Mouse (Mus musculus): ENCODE measurements at regions not wholly inside any gene's neighbourhood (a gene's known extent, or its start where the extent isn't known, plus 50 kb on each side); places are given as distances from the start of the nearest gene placed in this dataset.
A peak's percentile ranks its signal among the peaks of the same experiment; 100 is the strongest.

DNA sequence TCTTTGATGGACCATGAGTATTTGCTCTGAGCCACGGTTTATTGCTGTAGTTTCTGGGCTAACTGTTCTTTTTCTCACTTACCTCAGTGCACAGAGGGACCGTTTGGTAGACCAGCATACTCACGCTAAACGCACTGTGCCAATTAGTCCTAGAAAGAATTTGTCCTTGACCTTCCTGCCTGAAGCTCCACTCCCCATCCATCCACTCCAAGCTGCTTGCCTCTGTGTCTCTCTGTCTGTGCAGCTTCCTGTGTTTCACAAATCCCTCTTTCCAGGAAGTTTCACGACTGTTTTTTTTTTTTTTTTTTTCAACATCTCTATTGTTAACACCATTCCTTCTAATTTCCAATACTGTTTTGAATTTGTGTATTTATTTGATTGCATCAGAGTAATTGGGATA lies 116.8 kb downstream of the Btg1 start:
- Histone ChIP-seq H3K4me3 (no peak overlapping the region), H3K9me3 (no peaks in the 10 kb centered on the region), H3K4me2 (replicated peaks) (no peak overlapping the region), H3K27me3 (replicated peaks) (no peaks in the 10 kb centered on the region), H3K9ac (no peak overlapping the region), H3K4me1 (no peaks in the 10 kb centered on the region), H3K27ac (no peak overlapping the region), H3K36me3 (no peaks in the 10 kb centered on the region)
- ATAC-seq (ENCODE audit: low FRiP score, low read depth): no peak
- 57% methylated on average over 5 of the region's 5 CpGs for WGBS

DNA sequence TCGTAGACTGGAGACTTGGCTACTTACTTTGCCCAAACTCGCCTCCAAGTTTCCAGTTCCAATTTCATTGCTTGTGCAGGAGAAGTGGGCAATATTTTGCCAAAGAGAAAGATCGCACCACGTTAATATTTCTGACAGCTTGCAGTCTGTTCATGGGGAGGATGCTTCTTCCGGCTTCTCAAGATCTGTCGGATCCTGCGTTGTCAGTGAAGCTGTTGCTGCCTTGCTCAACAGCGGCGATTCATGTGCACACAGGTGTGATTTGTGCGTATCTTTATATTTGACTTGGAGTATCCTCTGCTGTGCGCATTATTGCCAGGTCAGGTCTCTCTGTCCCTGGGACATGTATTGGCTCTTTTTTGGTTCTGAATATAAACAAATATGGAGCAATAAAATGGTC lies 118.3 kb downstream of the Btg1 start:
- ATAC-seq (ENCODE audit: low FRiP score, low read depth): no peak
- no peaks in the 10 kb centered on the region for H3K4me1 ChIP-seq
- whole genome bisulfite sequencing: 95% methylated on average over 11 of the region's 11 CpGs

DNA sequence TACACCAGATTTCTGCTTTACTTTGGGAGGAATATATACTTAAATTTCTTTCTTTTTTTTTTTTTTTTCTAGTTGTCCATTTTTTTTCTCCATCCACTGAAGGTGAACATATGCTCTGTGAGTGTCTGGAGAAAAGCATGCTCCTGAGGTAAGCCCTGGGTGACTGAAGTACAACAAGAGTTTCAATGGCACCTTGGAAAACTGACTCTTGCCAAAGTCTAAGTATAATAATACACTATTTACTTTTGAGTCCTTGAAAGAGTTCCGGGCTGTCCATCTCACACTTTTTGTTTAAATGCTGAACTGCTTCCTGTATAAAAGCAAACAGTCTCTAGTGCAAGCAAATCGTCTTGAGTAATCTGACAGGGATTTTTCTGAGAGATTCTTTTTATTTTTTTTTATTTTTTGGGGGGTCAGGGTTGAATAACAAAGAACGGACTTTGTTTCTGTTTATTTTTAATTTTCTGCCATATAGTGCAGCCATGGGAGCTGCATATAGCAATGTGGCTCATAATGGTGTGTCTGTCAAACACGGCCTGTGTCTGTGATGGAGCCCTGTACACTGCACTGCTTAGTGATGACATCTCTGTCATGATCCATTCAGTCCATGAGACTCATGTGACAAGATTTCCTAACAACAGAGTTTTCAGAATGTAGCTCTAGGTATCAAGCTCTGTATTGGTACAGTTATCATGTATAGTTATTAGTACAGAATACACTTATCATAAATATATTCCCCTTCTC lies 119.3 kb downstream of the Btg1 start:
- H3K9me3 ChIP-seq: no peaks in the 10 kb centered on the region
- H3K4me1 ChIP-seq: no peaks in the 10 kb centered on the region
- no peak overlapping the region for H3K4me3 ChIP-seq
- WGBS: 82% methylated on average over 4 of the region's 4 CpGs
- no peak overlapping the region for H3K4me2 ChIP-seq (replicated peaks)
- no peaks in the 10 kb centered on the region for H3K27me3 ChIP-seq (replicated peaks)
- ATAC-seq (ENCODE audit: low FRiP score, low read depth): no peak
- no peaks in the 10 kb centered on the region for H3K36me3 ChIP-seq
- H3K27ac ChIP-seq: no peak overlapping the region
- H3K9ac ChIP-seq: no peak overlapping the region

More for the DNA sequence above, 118.3 kb downstream of the Btg1 start:
- H3K4me3 ChIP-seq: no peak overlapping the region
- H3K9ac ChIP-seq: no peak overlapping the region
- no peak overlapping the region for H3K4me2 ChIP-seq (replicated peaks)
- H3K27ac ChIP-seq: no peak overlapping the region
- no peaks in the 10 kb centered on the region for H3K9me3 ChIP-seq
- no peaks in the 10 kb centered on the region for H3K36me3 ChIP-seq
- no peaks in the 10 kb centered on the region for H3K27me3 ChIP-seq (replicated peaks)

DNA sequence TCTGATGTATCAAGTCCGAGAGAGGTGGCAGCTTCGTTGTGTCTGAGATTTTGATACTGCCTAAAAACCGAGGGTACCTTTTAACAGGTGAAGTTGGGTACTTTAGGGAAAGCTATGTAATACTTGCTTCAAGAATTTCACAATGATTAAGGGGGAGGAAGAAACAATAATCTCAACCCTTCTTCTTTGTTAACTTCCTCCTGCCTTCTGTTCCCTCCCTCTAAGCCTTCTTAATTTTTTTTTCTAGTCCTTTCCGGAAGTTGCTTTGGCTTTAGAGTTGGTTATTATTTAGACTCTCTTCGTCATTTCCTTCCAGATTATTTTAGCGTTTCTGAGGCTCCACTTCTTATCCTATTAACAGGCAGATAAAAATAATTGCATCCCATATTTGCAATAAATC lies 121.2 kb downstream of the Btg1 start:
- no peaks in the 10 kb centered on the region for H3K27me3 ChIP-seq (replicated peaks)
- H3K36me3 ChIP-seq: no peaks in the 10 kb centered on the region
- no peak overlapping the region for H3K4me2 ChIP-seq (replicated peaks)
- H3K27ac ChIP-seq: no peak overlapping the region
- no peaks in the 10 kb centered on the region for H3K9me3 ChIP-seq
- no peak overlapping the region for H3K9ac ChIP-seq
- H3K4me1 ChIP-seq: no peaks in the 10 kb centered on the region
- no peak overlapping the region for H3K4me3 ChIP-seq
- 91% methylated on average over 6 of the region's 6 CpGs for WGBS
- ATAC-seq (ENCODE audit: low FRiP score, low read depth): no peak

DNA sequence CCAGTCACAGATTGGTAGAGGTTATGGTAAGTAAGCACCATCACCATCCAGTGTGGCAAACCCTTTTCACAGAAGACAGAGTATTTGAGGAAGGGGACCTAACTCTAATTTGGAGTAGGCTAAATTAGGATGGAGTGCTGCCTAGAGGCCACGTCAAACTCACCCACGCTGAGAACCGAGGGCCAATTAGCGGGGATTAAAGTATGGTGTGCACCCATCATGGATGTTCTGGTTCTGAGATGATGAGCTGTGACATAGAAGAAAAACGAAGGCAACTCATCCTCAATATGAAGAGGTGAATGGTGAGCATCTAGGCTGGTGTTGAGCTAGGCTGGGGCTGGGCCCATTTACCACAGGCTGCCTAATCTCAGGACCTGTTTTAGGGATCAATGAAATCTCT lies 121.8 kb downstream of the Btg1 start:
- no peak overlapping the region for H3K4me3 ChIP-seq
- no peak overlapping the region for H3K27ac ChIP-seq
- 93% methylated on average over 5 of the region's 5 CpGs for WGBS

DNA sequence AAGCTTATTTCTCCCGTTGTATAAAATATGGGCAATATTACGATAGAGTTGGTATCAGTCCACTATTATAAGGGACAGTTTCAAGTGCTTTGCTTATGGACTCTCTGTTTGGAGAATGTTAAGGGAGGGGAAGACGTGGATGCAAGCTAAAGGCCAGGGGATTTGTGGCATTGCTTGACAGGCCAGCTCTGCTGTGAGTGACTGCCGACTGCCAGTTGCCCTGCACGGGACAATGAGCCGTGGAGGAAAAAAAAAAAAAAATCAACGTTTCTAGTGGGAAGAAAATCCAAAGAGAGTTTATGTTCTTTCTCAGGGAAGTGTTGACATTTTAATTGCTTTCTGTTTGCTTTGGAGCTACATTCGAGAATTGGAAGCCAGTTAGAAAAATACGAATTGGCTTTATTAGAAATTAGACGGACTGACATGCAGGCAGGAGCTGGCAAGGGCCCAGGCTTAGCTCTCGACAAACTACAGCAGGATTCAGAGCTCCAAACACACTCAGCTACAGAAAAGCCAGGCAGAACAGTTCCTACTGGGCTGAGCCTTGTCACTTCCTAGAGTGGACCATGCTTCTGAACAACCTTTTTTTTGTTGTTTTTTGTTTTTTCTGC lies 127.5 kb downstream of the Btg1 start:
- Histone ChIP-seq H3K27ac (no peak overlapping the region), H3K4me3 (no peak overlapping the region), H3K36me3 (no peaks in the 10 kb centered on the region), H3K4me1 (no peaks in the 10 kb centered on the region), H3K9me3 (no peaks in the 10 kb centered on the region), H3K27me3 (replicated peaks) (no peaks in the 10 kb centered on the region), H3K4me2 (replicated peaks) (no peak overlapping the region), H3K9ac (no peak overlapping the region)
- 57% methylated on average over 11 of the region's 11 CpGs for WGBS
- ATAC-seq (ENCODE audit: low FRiP score, low read depth): no peak

More for the DNA sequence above, 121.8 kb downstream of the Btg1 start:
- no peak overlapping the region for H3K9ac ChIP-seq
- H3K27me3 ChIP-seq (replicated peaks): no peaks in the 10 kb centered on the region
- no peak for ATAC-seq (ENCODE audit: low FRiP score, low read depth)
- H3K36me3 ChIP-seq: no peaks in the 10 kb centered on the region
- H3K4me1 ChIP-seq: no peaks in the 10 kb centered on the region
- no peaks in the 10 kb centered on the region for H3K9me3 ChIP-seq
- no peak overlapping the region for H3K4me2 ChIP-seq (replicated peaks)

DNA sequence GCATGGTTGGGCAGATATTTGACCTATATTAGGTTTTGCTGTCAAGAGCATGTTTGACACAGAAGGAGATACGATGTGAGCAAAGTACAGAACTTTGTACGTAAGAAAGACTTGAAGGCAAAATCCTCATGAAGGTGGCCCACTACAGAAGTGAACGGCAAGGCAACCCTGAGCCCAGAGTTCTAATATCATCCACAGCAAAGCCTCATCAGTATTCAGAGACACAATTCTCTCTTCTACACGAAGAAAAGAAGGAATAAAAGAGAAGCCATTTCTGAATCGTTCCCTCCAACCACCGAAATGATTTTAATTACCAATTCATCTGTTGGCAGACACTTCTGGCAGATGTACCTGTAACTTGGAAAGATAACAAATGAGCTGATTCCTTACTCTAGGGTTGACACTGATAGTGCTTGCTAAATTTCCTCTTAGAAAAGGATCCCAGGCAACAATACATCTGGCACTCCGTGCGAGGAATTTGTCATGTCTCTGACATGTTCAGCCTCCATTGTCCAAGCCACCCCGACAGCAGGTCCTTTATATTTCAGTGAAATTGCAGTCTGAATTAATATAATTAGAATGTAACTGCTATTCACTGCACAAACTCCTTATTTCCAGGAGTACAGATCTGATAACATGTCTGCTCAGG lies 130.3 kb downstream of the Btg1 start:
- H3K27ac ChIP-seq: no peak overlapping the region
- H3K4me3 ChIP-seq: no peak overlapping the region
- peaks cover 4% of the 10 kb centered on the region; the same call in 1 of the 2 replicates for H3K4me1 ChIP-seq
- H3K9ac ChIP-seq: no peak overlapping the region
- ATAC-seq (ENCODE audit: low FRiP score, low read depth): no peak
- no peak overlapping the region for H3K4me2 ChIP-seq (replicated peaks)
- no peaks in the 10 kb centered on the region for H3K36me3 ChIP-seq
- 74% methylated on average over 9 of the region's 9 CpGs for WGBS
- H3K27me3 ChIP-seq (replicated peaks): no peaks in the 10 kb centered on the region
- H3K9me3 ChIP-seq: no peaks in the 10 kb centered on the region

DNA sequence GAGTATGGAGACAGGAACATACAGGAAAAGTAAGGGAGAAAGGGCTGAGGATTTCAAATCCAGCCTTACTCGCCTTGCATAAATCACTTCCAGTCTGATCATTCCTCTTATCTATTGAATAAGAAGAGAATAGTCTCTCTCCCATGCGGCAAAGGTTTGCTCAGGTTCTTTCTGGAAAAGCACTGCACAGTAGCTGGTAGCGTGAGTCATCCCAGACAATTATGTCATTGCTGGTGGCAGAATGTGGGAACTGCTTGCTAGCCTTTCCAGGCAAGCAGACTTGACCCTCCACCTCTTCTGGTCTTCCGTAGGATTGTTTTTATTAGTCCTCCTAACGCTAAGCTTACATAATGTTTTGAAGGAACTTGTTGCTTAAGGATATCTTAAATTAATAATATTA lies 134.1 kb downstream of the Btg1 start:
- WGBS: 65% methylated on average over 5 of the region's 5 CpGs
- ATAC-seq (ENCODE audit: low FRiP score, low read depth): no peak
- no peak overlapping the region for H3K4me3 ChIP-seq
- H3K27me3 ChIP-seq (replicated peaks): no peaks in the 10 kb centered on the region
- H3K9ac ChIP-seq: no peak overlapping the region
- H3K9me3 ChIP-seq: no peaks in the 10 kb centered on the region
- H3K4me2 ChIP-seq (replicated peaks): no peak overlapping the region
- no peaks in the 10 kb centered on the region for H3K36me3 ChIP-seq
- peaks cover 10% of the 10 kb centered on the region for H3K4me1 ChIP-seq
- H3K27ac ChIP-seq: no peak overlapping the region

DNA sequence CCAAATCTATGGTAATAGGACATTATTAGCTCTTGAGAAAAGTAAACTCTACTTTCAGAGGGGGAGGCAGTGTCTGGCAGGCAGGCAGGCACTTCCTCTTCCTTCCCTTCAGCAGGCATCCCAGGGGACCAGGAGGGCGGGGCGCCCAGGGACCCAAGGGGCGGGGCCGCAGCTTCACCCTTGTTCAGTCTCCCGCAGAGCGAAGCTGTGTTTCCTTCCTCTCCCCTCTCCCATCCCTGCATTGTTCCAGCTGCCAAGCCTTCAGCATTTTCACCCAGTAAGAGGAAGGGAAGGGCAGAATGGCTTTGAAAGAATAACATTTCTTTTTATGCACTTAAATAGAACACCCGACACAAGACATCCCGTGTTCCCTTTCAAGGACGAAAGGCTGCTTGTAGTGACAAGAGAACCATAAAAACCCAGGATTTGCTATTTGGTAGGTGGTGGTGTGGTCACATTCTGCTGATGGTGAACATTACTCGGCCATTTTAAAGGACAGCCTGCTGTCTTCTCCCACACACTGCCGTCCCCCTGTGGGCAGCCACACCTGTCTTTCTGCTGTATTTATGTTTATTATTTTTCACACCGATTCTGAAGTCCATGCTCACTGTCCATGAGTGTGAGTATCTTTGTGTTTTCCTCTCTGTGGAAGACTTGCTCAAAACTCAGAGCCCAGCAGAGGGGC lies 134.9 kb downstream of the Btg1 start:
- WGBS: 11% methylated on average over 11 of the region's 12 CpGs

DNA sequence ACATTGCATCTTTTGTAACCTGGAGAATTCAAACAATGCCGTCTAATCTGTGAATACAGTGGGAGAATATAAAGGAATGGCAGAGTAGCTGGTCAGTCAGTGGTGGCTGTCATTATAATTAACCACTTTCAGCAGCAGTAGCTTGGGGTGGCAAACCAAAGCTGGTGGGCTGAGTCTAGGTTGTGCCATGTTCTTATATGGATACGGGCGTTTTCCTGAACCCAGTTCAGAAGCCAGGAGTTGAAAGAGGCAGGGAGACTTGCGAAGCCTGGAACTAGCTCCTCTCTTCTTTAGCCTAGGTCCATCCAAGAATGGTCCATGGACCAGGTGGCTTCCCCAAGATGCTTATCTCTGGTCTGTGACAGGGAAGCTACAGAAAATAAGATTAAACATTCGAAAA lies 135.7 kb downstream of the Btg1 start:
- Histone ChIP-seq H3K9ac (no peak overlapping the region), H3K36me3 (no peaks in the 10 kb centered on the region), H3K9me3 (no peaks in the 10 kb centered on the region), H3K27ac (no peak overlapping the region), H3K4me3 (no peak overlapping the region), H3K27me3 (replicated peaks) (no peaks in the 10 kb centered on the region), H3K4me1 (peaks cover 11% of the 10 kb centered on the region), H3K4me2 (replicated peaks) (no peak overlapping the region)
- WGBS: 91% methylated on average over 5 of the region's 5 CpGs
- ATAC-seq (ENCODE audit: low FRiP score, low read depth): no peak

More for the DNA sequence above, 134.9 kb downstream of the Btg1 start:
- peak; percentile 73 for ATAC-seq (ENCODE audit: low FRiP score, low read depth)
- Histone ChIP-seq H3K4me3 (no peak overlapping the region), H3K36me3 (no peaks in the 10 kb centered on the region), H3K9me3 (no peaks in the 10 kb centered on the region), H3K9ac (no peak overlapping the region), H3K27ac (no peak overlapping the region), H3K4me2 (replicated peaks) (peak overlapping the region; percentile 39), H3K27me3 (replicated peaks) (no peaks in the 10 kb centered on the region), H3K4me1 (peaks cover 11% of the 10 kb centered on the region)

DNA sequence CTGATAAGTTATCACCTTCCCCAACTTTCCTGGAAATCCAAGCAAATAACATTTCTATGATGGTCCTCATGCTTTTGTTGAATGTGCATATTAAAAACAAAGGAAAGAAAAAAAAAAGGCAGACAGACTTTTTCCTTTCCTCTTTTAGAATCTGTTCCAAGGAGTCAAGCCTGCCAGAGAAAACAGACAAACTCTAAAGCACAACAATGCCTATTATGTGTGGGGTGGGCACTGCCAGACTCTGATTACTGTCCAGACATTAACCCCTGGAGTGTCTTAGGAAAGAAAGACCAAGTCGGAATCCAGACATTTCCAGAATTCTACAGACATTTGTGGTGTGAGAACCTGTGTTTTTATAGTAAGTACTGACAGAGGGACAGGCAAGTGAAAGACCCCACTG lies 136.7 kb downstream of the Btg1 start:
- WGBS: 33% methylated on average over 1 of the region's 1 CpGs
- H3K36me3 ChIP-seq: no peaks in the 10 kb centered on the region
- no peaks in the 10 kb centered on the region for H3K27me3 ChIP-seq (replicated peaks)
- no peak overlapping the region for H3K27ac ChIP-seq
- no peak for ATAC-seq (ENCODE audit: low FRiP score, low read depth)
- H3K4me2 ChIP-seq (replicated peaks): no peak overlapping the region
- H3K4me1 ChIP-seq: peaks cover 11% of the 10 kb centered on the region
- no peaks in the 10 kb centered on the region for H3K9me3 ChIP-seq
- no peak overlapping the region for H3K9ac ChIP-seq
- H3K4me3 ChIP-seq: no peak overlapping the region

DNA sequence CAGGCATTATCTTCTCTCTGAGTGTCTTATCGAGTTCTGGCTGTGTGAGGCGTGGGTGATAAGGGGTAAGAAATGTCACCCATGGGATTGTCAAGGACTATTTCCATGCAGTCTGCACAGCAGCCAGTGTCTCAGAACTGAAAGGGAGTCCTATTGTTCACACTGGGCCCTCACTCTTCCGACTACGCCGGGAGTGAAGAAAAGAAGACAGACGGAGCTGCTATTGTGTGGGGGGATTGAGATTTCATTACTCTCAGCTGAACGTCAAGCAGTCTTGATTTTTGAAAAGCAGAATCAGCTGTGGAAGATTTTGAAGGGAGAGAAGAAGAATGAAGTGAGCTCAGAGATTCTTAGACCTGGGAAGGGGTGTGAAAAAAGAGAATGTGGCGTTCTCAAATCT lies 138.9 kb downstream of the Btg1 start:
- WGBS: 19% methylated on average over 8 of the region's 8 CpGs
- no peaks in the 10 kb centered on the region for H3K36me3 ChIP-seq
- no peak overlapping the region for H3K4me3 ChIP-seq
- H3K27ac ChIP-seq: no peak overlapping the region
- H3K4me1 ChIP-seq: peaks cover 11% of the 10 kb centered on the region
- H3K4me2 ChIP-seq (replicated peaks): no peak overlapping the region
- no peak for ATAC-seq (ENCODE audit: low FRiP score, low read depth)
- H3K27me3 ChIP-seq (replicated peaks): no peaks in the 10 kb centered on the region
- no peaks in the 10 kb centered on the region for H3K9me3 ChIP-seq
- no peak overlapping the region for H3K9ac ChIP-seq
